Mouse (Mus musculus) lung, postnatal 4 days (tissue): ENCODE data around the gene Kpna4.
"Not testable (repeated sequence)": the region's sequence is repeated elsewhere in the genome, so short reads cannot be mapped to it uniquely, and the experiment has no call there.

Experiments
- DNase-seq, 2 experiments: peaks; one replicate each; pipeline ENCODE4 v3.0.0; 2021

The Kpna4 gene

GRCm38 (mm10) chr3:69094456-69094855 is 32.5 kb downstream of the Kpna4 start:
- no peak for DNase-seq

GRCm38 (mm10) chr3:69064005-69064404 is 62.9 kb downstream of the Kpna4 start:
- DNase-seq: no peak

- DNase-seq: no peak
Observed at GRCm38 (mm10) chr3:69062764-69063163, 64.1 kb downstream of the Kpna4 start.

DNA sequence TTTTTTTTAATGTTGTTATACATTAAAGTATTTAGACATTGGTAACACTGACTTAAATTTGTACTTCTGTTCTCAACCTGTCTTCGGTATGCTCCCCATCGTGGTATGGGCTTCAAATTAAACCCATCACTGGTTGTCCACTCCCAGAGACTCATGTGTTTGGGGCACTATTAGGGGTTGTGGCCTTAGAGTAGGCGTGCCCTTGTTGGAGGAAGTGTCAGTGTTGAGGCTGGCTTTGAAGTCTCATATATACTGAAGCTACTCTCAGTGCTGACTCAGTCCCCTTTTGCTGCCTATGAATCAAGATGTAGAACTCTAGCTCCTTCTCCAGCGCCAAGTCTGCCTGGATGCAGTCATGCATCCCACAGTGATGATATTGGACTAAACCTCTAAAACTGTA is 66.2 kb downstream of the Kpna4 start:
- no peak for DNase-seq

DNA sequence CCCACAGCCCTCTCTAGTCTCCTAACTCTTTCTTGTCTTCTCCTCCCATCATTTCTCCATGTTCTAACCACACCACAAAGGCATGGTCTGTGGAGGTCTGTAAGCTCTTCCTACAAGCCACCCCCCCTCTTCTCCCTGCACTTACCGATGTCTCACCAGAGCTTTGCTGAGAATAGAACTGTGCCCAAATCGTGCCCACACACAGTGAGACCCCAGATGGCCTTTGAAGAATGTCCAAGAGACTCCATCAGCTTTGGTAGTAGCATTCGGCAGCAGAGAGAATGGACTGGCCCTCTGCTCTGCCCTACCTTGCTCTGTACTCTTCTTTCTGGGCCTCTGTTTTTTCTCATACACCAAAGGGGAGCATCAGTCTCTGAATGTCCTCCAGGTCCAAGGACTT is 71.0 kb downstream of the Kpna4 start:
- no peak for DNase-seq

GRCm38 (mm10) chr3:69054760-69055432 is 72.0 kb downstream of the Kpna4 start:
- DNase-seq: no peak

- DNase-seq: no peak
Observed at GRCm38 (mm10) chr3:69051894-69052293, 75.0 kb downstream of the Kpna4 start.

- DNase-seq: no peak
Observed at GRCm38 (mm10) chr3:69049011-69049410, 77.9 kb downstream of the Kpna4 start.

- no peak for DNase-seq
Observed at GRCm38 (mm10) chr3:69047684-69048083, 79.2 kb downstream of the Kpna4 start.

- DNase-seq: peak in 1 of 2 experiments; percentile 27
Observed at GRCm38 (mm10) chr3:69046509-69046908, 80.4 kb downstream of the Kpna4 start.

- no peak for DNase-seq
Observed at GRCm38 (mm10) chr3:69045750-69046149, 81.2 kb downstream of the Kpna4 start.

GRCm38 (mm10) chr3:69045400-69045703 is 81.6 kb downstream of the Kpna4 start:
- no peak for DNase-seq

DNA sequence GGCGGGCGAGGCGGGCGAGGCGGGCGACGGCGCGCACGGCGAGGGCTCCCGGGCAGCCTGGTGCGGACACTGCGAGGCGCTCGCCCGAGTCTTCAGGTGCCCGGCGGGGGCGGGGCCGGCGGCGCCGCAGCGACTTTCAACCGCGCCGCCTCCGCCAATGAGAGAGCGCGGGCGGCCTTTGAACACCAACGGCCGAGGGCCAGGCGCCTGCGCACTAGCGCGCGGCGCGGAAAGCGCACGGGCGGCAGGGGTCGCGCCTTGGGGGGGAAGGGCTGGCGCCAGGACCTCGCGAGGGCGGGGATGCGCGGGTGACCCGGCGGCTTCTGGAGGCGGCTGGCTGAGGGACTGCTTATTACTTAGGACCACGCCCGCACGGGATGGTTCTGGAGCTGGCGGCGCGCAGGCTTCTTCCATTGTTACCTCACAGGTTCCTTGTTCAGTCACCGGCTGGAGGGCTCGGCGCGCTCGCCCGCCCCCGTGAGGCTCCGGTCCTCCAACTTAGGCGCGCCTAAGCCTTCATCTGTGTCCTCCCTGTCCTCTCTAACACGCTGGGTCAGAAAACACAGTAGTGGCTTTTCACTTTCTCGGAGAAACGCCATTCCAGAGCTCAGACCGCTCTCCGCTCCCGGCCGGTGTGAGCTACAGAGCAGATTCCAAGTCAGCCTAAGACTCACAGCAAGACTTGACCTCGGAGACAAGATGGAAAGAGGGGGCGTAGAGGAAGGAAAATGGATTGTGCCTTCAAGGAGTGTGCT is 82.1 kb downstream of the Kpna4 start, which contains the start of gene Trim59:
Gene Trim59 (minus strand): TSS at position 111 of the 755 bp plus-strand sequence.
- DNase-seq: peak; percentile 92 to 96

- no peak for DNase-seq
Observed at GRCm38 (mm10) chr3:69044167-69044591, 82.7 kb downstream of the Kpna4 start.

- DNase-seq: no peak
Observed at GRCm38 (mm10) chr3:69041298-69041697, 85.6 kb downstream of the Kpna4 start.

- DNase-seq: no peak
Observed at GRCm38 (mm10) chr3:69040105-69040504, 86.8 kb downstream of the Kpna4 start.

DNA sequence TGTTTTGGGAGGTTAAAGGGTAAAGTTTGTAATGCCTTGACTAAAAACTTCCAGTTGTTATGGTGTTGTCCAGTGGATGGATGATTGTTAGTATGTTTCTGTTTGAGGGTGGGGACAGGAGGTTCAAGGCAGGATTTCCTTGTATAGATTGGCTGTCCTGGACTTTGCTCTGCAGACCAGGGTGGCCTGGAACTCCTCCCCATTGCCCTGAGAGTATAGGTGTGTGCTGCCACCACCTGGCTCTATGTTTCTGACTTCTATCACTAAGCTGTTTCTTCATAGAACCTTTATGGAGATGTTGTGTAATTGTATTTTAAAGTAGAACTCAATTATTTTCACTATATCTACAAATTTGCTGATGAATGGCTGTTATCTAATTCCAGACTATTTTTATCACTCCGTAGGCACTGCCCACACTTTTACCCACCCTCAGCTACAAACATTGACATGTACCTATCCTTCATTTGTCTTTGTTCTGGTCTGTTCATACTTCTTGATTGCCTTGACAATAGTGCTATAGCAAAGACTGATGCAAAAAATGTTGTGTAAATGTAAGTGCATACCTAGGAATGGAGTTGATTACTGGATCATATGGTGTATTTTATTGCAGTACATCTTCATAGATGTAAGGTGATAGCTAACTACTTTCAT is 100.7 kb downstream of the Kpna4 start:
- DNase-seq: no peak

- no peak for DNase-seq
Observed at GRCm38 (mm10) chr3:69020764-69021163, 106.1 kb downstream of the Kpna4 start.

DNA sequence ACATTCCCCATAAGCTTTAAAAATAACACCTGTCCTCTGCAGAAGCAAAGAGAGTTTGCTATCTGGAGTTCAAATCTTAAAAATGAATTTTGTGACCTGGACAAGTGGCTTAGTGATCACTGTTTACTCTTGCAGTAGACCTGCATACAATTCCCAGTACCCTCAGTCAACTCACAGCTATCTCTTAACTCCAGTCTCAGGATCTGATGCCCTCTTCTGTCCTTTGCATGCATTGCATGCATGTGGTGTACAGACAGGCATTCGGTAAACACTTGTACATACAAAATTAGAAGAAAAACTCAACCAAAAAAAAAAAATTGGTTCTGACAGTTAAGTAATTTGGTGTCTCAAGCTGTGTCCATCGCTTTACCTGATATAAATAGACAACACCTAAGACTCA is 106.6 kb downstream of the Kpna4 start:
- peak in 1 of 2 experiments; percentile 24 for DNase-seq

- not testable (repeated sequence) for DNase-seq
Observed at GRCm38 (mm10) chr3:69018635-69019034, 108.3 kb downstream of the Kpna4 start.

GRCm38 (mm10) chr3:69017181-69017580 is 109.7 kb downstream of the Kpna4 start:
- DNase-seq: no peak
